Mouse (Mus musculus) megakaryocyte, adult 5-6 weeks (primary cell): Measurements from ENCODE around the gene Camsap2. TPM values are rescaled to one million over a fixed set of nuclear protein-coding genes. Genes with fewer than 3 reads are reported as not detected.

Experiments used
- ATAC-seq: 2 replicates; pipeline ENCODE4 v1.8.0; 2016; ENCODE audit warnings: mild to moderate bottlenecking, inconsistent platforms; ENCODE audit not compliant: poor library complexity, severe bottlenecking
- total RNA-seq, 2 experiments: library from RNA; stranded (forward) in 1 of 2; stranded (reverse) in 1 of 2; fragments of 153-499, 151-499 nt in 1 of 2; fragments of 221-1000, 200-1000 nt in 1 of 2; gene quantifications; 2 replicates each; pipeline versions ENCODE4 v1.2.3 to v1.2.4; 2015 to 2017

The Camsap2 gene
- total RNA-seq, 2 experiments from 2014 or later = 15.0 to 20.0 TPM

GRCm38 (mm10) chr1:136227870-136228269, 118.0 kb downstream of the Camsap2 start:
- ATAC-seq = no peak

GRCm38 (mm10) chr1:136226626-136227025, 119.3 kb downstream of the Camsap2 start:
- ATAC-seq = no peak

- no peak for ATAC-seq
Measured at GRCm38 (mm10) chr1:136225846-136226245, 120.1 kb downstream of the Camsap2 start.

GRCm38 (mm10) chr1:136223758-136224342, 122.1 kb downstream of the Camsap2 start:
- no peak for ATAC-seq

- no peak for ATAC-seq
Measured at GRCm38 (mm10) chr1:136222386-136222785, 123.5 kb downstream of the Camsap2 start.

- ATAC-seq = no peak
Measured at GRCm38 (mm10) chr1:136220037-136220871, 125.7 kb downstream of the Camsap2 start.

Other genes starting within 250 kb of the Camsap2 start
- 41.1 and 48.0 TPM in 2 replicates for gene Kif21b, start 214.7 kb downstream of the Camsap2 start, total RNA-seq (2015)
- gene Kif21b, start 214.7 kb downstream of the Camsap2 start, total RNA-seq (2017) = 36.3 and 46.1 TPM in 2 replicates
- gene Mroh3, start 133.3 kb downstream of the Camsap2 start, total RNA-seq (2015) = not detected in 2 replicates
- not detected in 2 replicates for gene Mroh3, start 133.3 kb downstream of the Camsap2 start, total RNA-seq (2017)
- not detected in 2 replicates for gene Inava, start 111.8 kb downstream of the Camsap2 start, total RNA-seq (2015)
- not detected in 2 replicates for gene Inava, start 111.8 kb downstream of the Camsap2 start, total RNA-seq (2017)
- gene Gpr25, start 85.2 kb downstream of the Camsap2 start, total RNA-seq (2015) = not detected in 2 replicates
- gene Gpr25, start 85.2 kb downstream of the Camsap2 start, total RNA-seq (2017) = not detected in 2 replicates
- gene Ddx59, start 69.2 kb upstream of the Camsap2 start, total RNA-seq (2015) = 6.3 and 9.1 TPM in 2 replicates
- 10.7 and 12.8 TPM in 2 replicates for gene Ddx59, start 69.2 kb upstream of the Camsap2 start, total RNA-seq (2017)
- 18.7 and 24.0 TPM in 2 replicates for gene Kif14, start 120.2 kb upstream of the Camsap2 start, total RNA-seq (2015)
- gene Kif14, start 120.2 kb upstream of the Camsap2 start, total RNA-seq (2017) = 27.8 and 31.4 TPM in 2 replicates